Mouse (Mus musculus) layer of hippocampus, adult 2 months (tissue): Measurements from ENCODE around the gene Vmn1r17. TPM values are rescaled to one million over a fixed set of nuclear protein-coding genes. Genes with fewer than 3 reads are reported as not detected.
"Not testable (repeated sequence)": the region's sequence is repeated elsewhere in the genome, so short reads cannot be mapped to it uniquely, and the experiment has no call there.

Source experiments
- DNase-seq, 2 experiments: peaks; one replicate each; pipeline ENCODE4 v3.0.0; 2022; ENCODE audit warnings: low spot score in 2 of 2
- H3K27ac ChIP-seq: fragments of 200-600 bp; 2 replicates; pipeline ENCODE4 v1.8.1; 2022
- H3K4me3 ChIP-seq: fragments of 200-600 bp; 2 replicates; pipeline ENCODE4 v1.8.1; 2022; ENCODE audit warnings: mild to moderate bottlenecking
- CTCF ChIP-seq: fragments of 200-600 bp; conservative IDR thresholded peaks from 2 replicates; pipeline ENCODE4 v1.8.1; 2022; ENCODE audit warnings: antibody characterized with exemption, mild to moderate bottlenecking, moderate library complexity
- long read RNA-seq, 2 experiments: library from polyadenylated mRNA; stranded (forward); transcript quantifications; one replicate each; pipeline ENCODE4 v2.0.0; 2021; ENCODE audit warnings: borderline mapping rate in 2 of 2
- total RNA-seq, 2 experiments: library from RNA; stranded (reverse); gene quantifications; 2 replicates each; pipeline ENCODE4 v1.2.3; 2021

Vmn1r17 gene
- not detected for total RNA-seq
- long read RNA-seq, experiment 1: 0 reads
- long read RNA-seq, experiment 2: 0 reads

- TF ChIP-seq CTCF: no peak
- DNase-seq: no peak
- H3K4me3 ChIP-seq: no peak within 1 kb of the TSS
- H3K27ac ChIP-seq: no peak within 1 kb of the TSS
These were observed at the start of gene Vmn1r17 for GRCm38 (mm10) chr6:57363627-57364026. Vmn1r17 (minus strand) TSS chr6:57363727.

- DNase-seq, H3K27ac ChIP-seq, H3K4me3 ChIP-seq: not testable (repeated sequence)
These were observed 40.0 kb upstream of the Vmn1r17 start, which contains the start of gene Vmn1r19 for GRCm38 (mm10) chr6:57403480-57403879. Vmn1r19 (plus strand) TSS chr6:57403780.

- Histone ChIP-seq H3K27ac (no peak within 1 kb of the TSS), H3K4me3 (no peak within 1 kb of the TSS)
- DNase-seq: no peak
- TF ChIP-seq CTCF: no peak
These were observed 32.2 kb upstream of the Vmn1r17 start, which contains the start of gene Vmn1r18 for GRCm38 (mm10) chr6:57395683-57396082. Vmn1r18 (minus strand) TSS chr6:57395783.

- no peak for TF ChIP-seq CTCF
- H3K4me3 ChIP-seq: no peak overlapping the region
- DNase-seq: no peak
These were observed 4.0 kb upstream of the Vmn1r17 start for GRCm38 (mm10) chr6:57367496-57367895.

GRCm38 (mm10) chr6:57365866-57366265 is 2.3 kb upstream of the Vmn1r17 start:
- not testable (repeated sequence) for DNase-seq, H3K27ac ChIP-seq, H3K4me3 ChIP-seq

More at GRCm38 (mm10) chr6:57367496-57367895, 4.0 kb upstream of the Vmn1r17 start:
- H3K27ac ChIP-seq: no peak overlapping the region

GRCm38 (mm10) chr6:57356864-57357263 is 6.7 kb downstream of the Vmn1r17 start:
- H3K27ac ChIP-seq: no peak overlapping the region
- DNase-seq: no peak
- no peak for TF ChIP-seq CTCF
- H3K4me3 ChIP-seq: no peak overlapping the region

GRCm38 (mm10) chr6:57329394-57329793 is 34.1 kb downstream of the Vmn1r17 start, which contains the start of gene Vmn1r16:
Vmn1r16 (minus strand) TSS chr6:57329494.
- H3K27ac ChIP-seq: no peak within 1 kb of the TSS
- TF ChIP-seq CTCF: no peak
- DNase-seq: no peak
- H3K4me3 ChIP-seq: no peak within 1 kb of the TSS

- no peak for TF ChIP-seq CTCF
- no peak overlapping the region for H3K27ac ChIP-seq
- no peak overlapping the region for H3K4me3 ChIP-seq
- DNase-seq: no peak
These were observed 37.4 kb downstream of the Vmn1r17 start for GRCm38 (mm10) chr6:57326176-57326575.

Other genes with a start within 250 kb of the Vmn1r17 start
- not detected for gene Vmn1r11, start 230.3 kb downstream of the Vmn1r17 start, total RNA-seq
- not detected for gene Vmn1r12, start 206.8 kb downstream of the Vmn1r17 start, total RNA-seq
- gene Vmn1r13, start 160.4 kb downstream of the Vmn1r17 start, total RNA-seq: not detected
- not detected for gene Vmn1r14, start 132.0 kb downstream of the Vmn1r17 start, total RNA-seq
- gene Vmn1r15, start 105.8 kb downstream of the Vmn1r17 start, total RNA-seq: not detected
- not detected for gene Vmn1r16, start 34.2 kb downstream of the Vmn1r17 start, total RNA-seq
- gene Vmn1r18, start 32.1 kb upstream of the Vmn1r17 start, total RNA-seq: under 1 TPM in 1 of 2 experiments, not detected in 1; 0.03 TPM
- not detected for gene Vmn1r19, start 40.1 kb upstream of the Vmn1r17 start, total RNA-seq
- not detected for gene Vmn1r20, start 65.2 kb upstream of the Vmn1r17 start, total RNA-seq
- 10 to 100 TPM; 80.3 to 83.6 TPM for gene Ppm1k, start 171.7 kb upstream of the Vmn1r17 start, total RNA-seq
- 1 to 10 TPM; 5.5 TPM for gene Herc6, start 217.3 kb upstream of the Vmn1r17 start, total RNA-seq